Mouse (Mus musculus): ENCODE results near the gene Tedc2.

- TF ChIP-seq POLR2A (IDR thresholded peaks at IDR 0.05; ENCODE audit: borderline replicate concordance, low read depth, low read length) (no peak), CTCF (IDR thresholded peaks at IDR 0.05; ENCODE audit: low read depth, low read length) (peak; percentile 36; the same call in 1 of the 2 replicates)
These were observed 47.2 kb downstream of the Tedc2 start for GRCm38 (mm10) chr17:24173423-24173822.
